Mouse (Mus musculus): Measurements from ENCODE around the gene Rbp3. TPM values are rescaled to one million over a fixed set of nuclear protein-coding genes. Genes with fewer than 3 reads are reported as not detected.

Gene Rbp3
- polyA plus RNA-seq, 1 experiment from 2014 or later = not detected

- no peaks in the 10 kb centered on the region for H3K4me1 ChIP-seq (replicated peaks; ENCODE audit: control insufficient read depth, insufficient read depth, low read length)
- no peaks in the 10 kb centered on the region for H3K9me3 ChIP-seq (ENCODE audit: control insufficient read depth, low read length)
- no peak overlapping the region for H3K9ac ChIP-seq (ENCODE audit: low read depth, low read length)
- peaks cover 2% of the 10 kb centered on the region; the same call in 1 of the 2 replicates for H3K27me3 ChIP-seq (ENCODE audit: control insufficient read depth, insufficient read depth, low read length)
- DNase-seq (ENCODE audit: low spot score) (peak; percentile 73), ATAC-seq (ENCODE audit: low FRiP score) (peak; percentile 40; the same call in 1 of the 2 replicates)
- 75% methylated on average over 10 of the region's 10 CpGs for WGBS
- no peaks in the 10 kb centered on the region for H3K36me3 ChIP-seq (ENCODE audit: control insufficient read depth, insufficient read depth, low read length)
- H3K4me3 ChIP-seq (ENCODE audit: low read depth, low read length) = no peak overlapping the region
- no peak overlapping the region for H3K4me2 ChIP-seq (replicated peaks; ENCODE audit: low read depth, low read length)
- no peak overlapping the region for H3K27ac ChIP-seq (ENCODE audit: low read depth, low read length)
These were observed 20.7 kb upstream of the Rbp3 start for GRCm38 (mm10) chr14:33932935-33933703.

GRCm38 (mm10) chr14:33933778-33934317 lies 20.0 kb upstream of the Rbp3 start:
- no peak overlapping the region for H3K4me2 ChIP-seq (replicated peaks; ENCODE audit: low read depth, low read length)
- no peaks in the 10 kb centered on the region for H3K9me3 ChIP-seq (ENCODE audit: control insufficient read depth, low read length)
- 47% methylated on average over 5 of the region's 5 CpGs for WGBS
- no peak overlapping the region for H3K4me3 ChIP-seq (ENCODE audit: low read depth, low read length)
- no peaks in the 10 kb centered on the region for H3K4me1 ChIP-seq (replicated peaks; ENCODE audit: control insufficient read depth, insufficient read depth, low read length)
- H3K27me3 ChIP-seq (ENCODE audit: control insufficient read depth, insufficient read depth, low read length) = peaks cover 2% of the 10 kb centered on the region; the same call in 1 of the 2 replicates
- no peak overlapping the region for H3K9ac ChIP-seq (ENCODE audit: low read depth, low read length)
- ATAC-seq (ENCODE audit: low FRiP score) = peak; percentile 51; the same call in 1 of the 2 replicates
- no peaks in the 10 kb centered on the region for H3K36me3 ChIP-seq (ENCODE audit: control insufficient read depth, insufficient read depth, low read length)
- peak; percentile 80 for DNase-seq (ENCODE audit: low spot score)
- no peak overlapping the region for H3K27ac ChIP-seq (ENCODE audit: low read depth, low read length)

GRCm38 (mm10) chr14:33939117-33939516 lies 14.7 kb upstream of the Rbp3 start:
- Histone ChIP-seq H3K4me3 (ENCODE audit: low read depth, low read length) (no peak overlapping the region), H3K27ac (ENCODE audit: low read depth, low read length) (no peak overlapping the region), H3K9ac (ENCODE audit: low read depth, low read length) (0 out of 2 replicates have a peak overlapping the region, but pooled peaks have one; percentile 16), H3K36me3 (ENCODE audit: control insufficient read depth, insufficient read depth, low read length) (no peaks in the 10 kb centered on the region), H3K27me3 (ENCODE audit: control insufficient read depth, insufficient read depth, low read length) (no peaks in the 10 kb centered on the region), H3K9me3 (ENCODE audit: control insufficient read depth, low read length) (no peaks in the 10 kb centered on the region), H3K4me2 (replicated peaks; ENCODE audit: low read depth, low read length) (peak overlapping the region; percentile 27; the same call in 1 of the 2 replicates), H3K4me1 (replicated peaks; ENCODE audit: control insufficient read depth, insufficient read depth, low read length) (no peaks in the 10 kb centered on the region)
- peak; percentile 90 for DNase-seq (ENCODE audit: low spot score)
- ATAC-seq (ENCODE audit: low FRiP score) = peak; percentile 40; the same call in 1 of the 2 replicates
- WGBS = 29% methylated on average over 9 of the region's 9 CpGs

- Histone ChIP-seq H3K9me3 (ENCODE audit: control insufficient read depth, low read length) (no peaks in the 10 kb centered on the region), H3K4me3 (ENCODE audit: low read depth, low read length) (no peak within 1 kb of the TSS), H3K4me2 (replicated peaks; ENCODE audit: low read depth, low read length) (no peak within 1 kb of the TSS), H3K27me3 (ENCODE audit: control insufficient read depth, insufficient read depth, low read length) (no peaks in the 10 kb centered on the region), H3K4me1 (replicated peaks; ENCODE audit: control insufficient read depth, insufficient read depth, low read length) (no peaks in the 10 kb centered on the region), H3K27ac (ENCODE audit: low read depth, low read length) (no peak within 1 kb of the TSS), H3K9ac (ENCODE audit: low read depth, low read length) (no peak within 1 kb of the TSS), H3K36me3 (ENCODE audit: control insufficient read depth, insufficient read depth, low read length) (no peaks in the 10 kb centered on the region)
- WGBS = 77% methylated on average over 8 of the region's 8 CpGs
- DNase-seq (ENCODE audit: low spot score) = no peak
- ATAC-seq (ENCODE audit: low FRiP score) = no peak
These were observed 13.1 kb upstream of the Rbp3 start, which contains the start of gene Gdf2 for GRCm38 (mm10) chr14:33940739-33941138. Gdf2 (plus strand) TSS chr14:33941039.

GRCm38 (mm10) chr14:33942222-33942621 lies 11.6 kb upstream of the Rbp3 start:
- no peak overlapping the region for H3K9ac ChIP-seq (ENCODE audit: low read depth, low read length)
- 81% methylated on average over 5 of the region's 5 CpGs for WGBS
- ATAC-seq (ENCODE audit: low FRiP score) = no peak
- H3K4me3 ChIP-seq (ENCODE audit: low read depth, low read length) = no peak overlapping the region
- no peaks in the 10 kb centered on the region for H3K9me3 ChIP-seq (ENCODE audit: control insufficient read depth, low read length)
- no peak for DNase-seq (ENCODE audit: low spot score)
- H3K36me3 ChIP-seq (ENCODE audit: control insufficient read depth, insufficient read depth, low read length) = no peaks in the 10 kb centered on the region
- no peaks in the 10 kb centered on the region for H3K27me3 ChIP-seq (ENCODE audit: control insufficient read depth, insufficient read depth, low read length)
- H3K4me2 ChIP-seq (replicated peaks; ENCODE audit: low read depth, low read length) = no peak overlapping the region
- no peak overlapping the region for H3K27ac ChIP-seq (ENCODE audit: low read depth, low read length)
- no peaks in the 10 kb centered on the region for H3K4me1 ChIP-seq (replicated peaks; ENCODE audit: control insufficient read depth, insufficient read depth, low read length)

- Histone ChIP-seq H3K9me3 (ENCODE audit: control insufficient read depth, low read length) (no peaks in the 10 kb centered on the region), H3K4me1 (replicated peaks; ENCODE audit: control insufficient read depth, insufficient read depth, low read length) (no peaks in the 10 kb centered on the region), H3K27me3 (ENCODE audit: control insufficient read depth, insufficient read depth, low read length) (no peaks in the 10 kb centered on the region), H3K36me3 (ENCODE audit: control insufficient read depth, insufficient read depth, low read length) (no peaks in the 10 kb centered on the region), H3K9ac (ENCODE audit: low read depth, low read length) (no peak overlapping the region), H3K4me2 (replicated peaks; ENCODE audit: low read depth, low read length) (no peak overlapping the region), H3K27ac (ENCODE audit: low read depth, low read length) (no peak overlapping the region), H3K4me3 (ENCODE audit: low read depth, low read length) (no peak overlapping the region)
- ATAC-seq (ENCODE audit: low FRiP score) (no peak), DNase-seq (ENCODE audit: low spot score) (no peak)
- WGBS = 79% methylated on average over 6 of the region's 6 CpGs
These were observed 7.7 kb upstream of the Rbp3 start for GRCm38 (mm10) chr14:33946125-33946524.

- ATAC-seq (ENCODE audit: low FRiP score) = no peak
- no peak for DNase-seq (ENCODE audit: low spot score)
- Histone ChIP-seq H3K4me2 (replicated peaks; ENCODE audit: low read depth, low read length) (no peak overlapping the region), H3K9ac (ENCODE audit: low read depth, low read length) (no peak overlapping the region), H3K27ac (ENCODE audit: low read depth, low read length) (no peak overlapping the region), H3K4me1 (replicated peaks; ENCODE audit: control insufficient read depth, insufficient read depth, low read length) (no peaks in the 10 kb centered on the region), H3K4me3 (ENCODE audit: low read depth, low read length) (no peak overlapping the region), H3K36me3 (ENCODE audit: control insufficient read depth, insufficient read depth, low read length) (no peaks in the 10 kb centered on the region), H3K27me3 (ENCODE audit: control insufficient read depth, insufficient read depth, low read length) (no peaks in the 10 kb centered on the region), H3K9me3 (ENCODE audit: control insufficient read depth, low read length) (no peaks in the 10 kb centered on the region)
- 58% methylated on average over 6 of the region's 6 CpGs for WGBS
These were observed 1.4 kb upstream of the Rbp3 start for GRCm38 (mm10) chr14:33952233-33952981.

GRCm38 (mm10) chr14:33956055-33956454 lies 2.3 kb downstream of the Rbp3 start:
- ATAC-seq (ENCODE audit: low FRiP score) = no peak
- Histone ChIP-seq H3K9me3 (ENCODE audit: control insufficient read depth, low read length) (no peaks in the 10 kb centered on the region), H3K9ac (ENCODE audit: low read depth, low read length) (no peak overlapping the region), H3K27ac (ENCODE audit: low read depth, low read length) (no peak overlapping the region), H3K4me2 (replicated peaks; ENCODE audit: low read depth, low read length) (no peak overlapping the region), H3K4me3 (ENCODE audit: low read depth, low read length) (no peak overlapping the region), H3K27me3 (ENCODE audit: control insufficient read depth, insufficient read depth, low read length) (no peaks in the 10 kb centered on the region), H3K36me3 (ENCODE audit: control insufficient read depth, insufficient read depth, low read length) (no peaks in the 10 kb centered on the region), H3K4me1 (replicated peaks; ENCODE audit: control insufficient read depth, insufficient read depth, low read length) (no peaks in the 10 kb centered on the region)
- DNase-seq (ENCODE audit: low spot score) = no peak
- 76% methylated on average over 13 of the region's 13 CpGs for WGBS

All from hindbrain, embryonic 11.5 days (tissue).